In genomic region chr5:34243062-34243461, GRCm38 (mm10) we compare ENCODE assay signal across 12 mouse cellular contexts. TPM values are rescaled to one million over a fixed set of nuclear protein-coding genes. Genes with fewer than 3 reads are reported as not detected.
DNase-seq lines count a peak whose midpoint lies in the region; ATAC-seq and TF ChIP-seq lines count a peak whose summit lies in the region.
"Had no signal": no experiment of that assay in that cellular context is flagged by ENCODE, and none has a peak within 500 bp of the region (broad histone marks: within the 10 kb centered on the region; RNA-seq: fewer than 3 reads in every experiment).

No protein-coding gene starts in this region.

- peak overlapping the region; percentile 71; the same call in 1 of the 2 replicates for H3K27ac ChIP-seq in heart, embryonic 10.5 days
- no peak overlapping the region for H3K27ac ChIP-seq in limb, embryonic 12.5 days
- H3K27ac ChIP-seq in limb, embryonic 10.5 days = no peak overlapping the region
- H3K27ac ChIP-seq in bone marrow macrophage, adult 2 months (ENCODE audit: insufficient read depth, low read depth, low read length) = peak overlapping the region; percentile 99
- no peak overlapping the region for H3K27ac ChIP-seq in embryonic facial prominence, embryonic 15.5 days (replicated peaks)

- H3K4me1 ChIP-seq in heart, embryonic 10.5 days = peaks cover 26% of the 10 kb centered on the region
- no peaks in the 10 kb centered on the region for H3K4me1 ChIP-seq in limb, embryonic 12.5 days (replicated peaks)
- H3K4me1 ChIP-seq in limb, embryonic 10.5 days = peaks cover 19% of the 10 kb centered on the region; the same call in 1 of the 2 replicates
- peaks cover 54% of the 10 kb centered on the region for H3K4me1 ChIP-seq in bone marrow macrophage, adult 2 months (ENCODE audit: control insufficient read depth, insufficient read depth, low read length)
- peaks cover 12% of the 10 kb centered on the region for H3K4me1 ChIP-seq in embryonic facial prominence, embryonic 15.5 days

- no peak overlapping the region for H3K4me2 ChIP-seq in limb, embryonic 12.5 days
- no peak overlapping the region; the same call in 1 of the 2 replicates for H3K4me2 ChIP-seq in embryonic facial prominence, embryonic 15.5 days (replicated peaks)

- H3K9me3 ChIP-seq in heart, embryonic 10.5 days = no peaks in the 10 kb centered on the region
- no peaks in the 10 kb centered on the region for H3K9me3 ChIP-seq in limb, embryonic 12.5 days
- no peaks in the 10 kb centered on the region for H3K9me3 ChIP-seq in limb, embryonic 10.5 days (replicated peaks)
- H3K9me3 ChIP-seq in embryonic facial prominence, embryonic 15.5 days (replicated peaks) = no peaks in the 10 kb centered on the region

- H3K27me3 ChIP-seq in heart, embryonic 10.5 days (ENCODE audit: insufficient read depth, poor library complexity, severe bottlenecking) = peaks cover 5% of the 10 kb centered on the region
- no peaks in the 10 kb centered on the region for H3K27me3 ChIP-seq in limb, embryonic 12.5 days
- H3K27me3 ChIP-seq in limb, embryonic 10.5 days (ENCODE audit: low read depth, poor library complexity, severe bottlenecking) = no peaks in the 10 kb centered on the region
- no peaks in the 10 kb centered on the region for H3K27me3 ChIP-seq in embryonic facial prominence, embryonic 15.5 days
- H3K27me3 ChIP-seq: CH12.LX had no signal

- 0 out of 2 replicates have a peak, but pooled peaks have one; percentile 20 for ATAC-seq in limb, embryonic 12.5 days (ENCODE audit: insufficient number of reproducible peaks, insufficient read depth, low FRiP score, low TSS enrichment, low read depth)
- peak; percentile 34; the same call in 1 of the 2 replicates for ATAC-seq in embryonic facial prominence, embryonic 15.5 days (ENCODE audit: insufficient number of reproducible peaks, low FRiP score, low TSS enrichment, low read depth)
- ATAC-seq: intestine, embryonic 16.5 days had no signal

- H3K4me3 ChIP-seq in heart, embryonic 10.5 days = peak overlapping the region; percentile 35
- H3K4me3 ChIP-seq in limb, embryonic 12.5 days (replicated peaks) = no peak overlapping the region
- no peak overlapping the region for H3K4me3 ChIP-seq in limb, embryonic 10.5 days
- peak overlapping the region; percentile 27 for H3K4me3 ChIP-seq in bone marrow macrophage, adult 2 months (ENCODE audit: insufficient read depth, low read length)
- no peak overlapping the region for H3K4me3 ChIP-seq in embryonic facial prominence, embryonic 15.5 days (replicated peaks)

- TF ChIP-seq POLR2A in bone marrow macrophage, adult 2 months (IDR thresholded peaks at IDR 0.05; ENCODE audit: borderline replicate concordance, low read depth, low read length) = no peak

- no peaks in the 10 kb centered on the region for H3K36me3 ChIP-seq in heart, embryonic 10.5 days
- H3K36me3 ChIP-seq in limb, embryonic 12.5 days = no peaks in the 10 kb centered on the region
- H3K36me3 ChIP-seq in limb, embryonic 10.5 days = no peaks in the 10 kb centered on the region
- no peaks in the 10 kb centered on the region for H3K36me3 ChIP-seq in embryonic facial prominence, embryonic 15.5 days

- DNase-seq in heart, embryonic 10.5 days (ENCODE audit: low spot score) = no peak
- DNase-seq in heart, adult 8-10 months (ENCODE audit: low spot score) = no peak
- DNase-seq in limb, embryonic 10.5 days (ENCODE audit: low spot score) = no peak
- no peak for DNase-seq in adrenal gland, postnatal 10 days
- no peak for DNase-seq in layer of hippocampus, adult 11-12 months (ENCODE audit: low spot score)
- DNase-seq: cerebellum, adult 11 months had no signal

- TF ChIP-seq CTCF in bone marrow macrophage, adult 2 months (IDR thresholded peaks at IDR 0.05; ENCODE audit: low read depth, low read length) = no peak

- H3K9ac ChIP-seq in limb, embryonic 12.5 days (replicated peaks) = no peak overlapping the region
- no peak overlapping the region for H3K9ac ChIP-seq in embryonic facial prominence, embryonic 15.5 days

- 74% methylated on average over 5 of the region's 5 CpGs for WGBS in heart, embryonic 10.5 days
- WGBS in limb, embryonic 12.5 days = 88% methylated on average over 5 of the region's 5 CpGs
- WGBS in limb, embryonic 10.5 days = 94% methylated on average over 5 of the region's 5 CpGs
- WGBS in embryonic facial prominence, embryonic 15.5 days = 82% methylated on average over 5 of the region's 5 CpGs

RNA-seq across cellular contexts. Expression of gene Zfyve28, which starts 45.2 kb away (rescaled TPM):
- polyA plus RNA-seq in heart, embryonic 10.5 days (2016; fragmentation: Nextera tagmentation; extraction: Ambion mirVana) = 0.52 and 0.93 TPM in 2 replicates
- total RNA-seq in heart, adult 8-10 months (2022) = 1 to 10 TPM in 2 of 4 experiments, under 1 TPM in 2; 0.57 to 1.1 (median 1.0) TPM
- 1.4 and 2.0 TPM in 2 replicates for polyA plus RNA-seq in limb, embryonic 12.5 days (2016; fragmentation: Nextera tagmentation; extraction: Ambion mirVana)
- 0.62 and 0.76 TPM in 2 replicates for polyA plus RNA-seq in limb, embryonic 10.5 days (2016; fragmentation: Nextera tagmentation; extraction: Ambion mirVana)
- polyA plus RNA-seq in bone marrow macrophage, adult 2 months (2012; ENCODE audit: insufficient read depth, insufficient read length, missing spikeins) = 41.2 and 50.9 TPM in 2 replicates
- polyA plus RNA-seq in embryonic facial prominence, embryonic 15.5 days (2015; fragmentation: Nextera tagmentation; extraction: Ambion mirVana) = 0.84 and 1.2 TPM in 2 replicates
- 1 to 10 TPM; 1.2 to 1.8 TPM for total RNA-seq in adrenal gland, postnatal 10 days (2021)

RNA-seq across cellular contexts. Expression of gene Cfap99, which starts 45.3 kb away (rescaled TPM):
- polyA plus RNA-seq in heart, embryonic 10.5 days (2016; fragmentation: Nextera tagmentation; extraction: Ambion mirVana) = 0.12 TPM in 1 of 2 replicates, not detected in the other
- total RNA-seq in heart, adult 8-10 months (2022) = not detected
- polyA plus RNA-seq in limb, embryonic 12.5 days (2016; fragmentation: Nextera tagmentation; extraction: Ambion mirVana) = not detected in 2 replicates
- polyA plus RNA-seq in limb, embryonic 10.5 days (2016; fragmentation: Nextera tagmentation; extraction: Ambion mirVana) = not detected in 2 replicates
- not detected in 2 replicates for polyA plus RNA-seq in bone marrow macrophage, adult 2 months (2012; ENCODE audit: insufficient read depth, insufficient read length, missing spikeins)
- polyA plus RNA-seq in embryonic facial prominence, embryonic 15.5 days (2015; fragmentation: Nextera tagmentation; extraction: Ambion mirVana) = 0.35 and 0.88 TPM in 2 replicates
- not detected for total RNA-seq in adrenal gland, postnatal 10 days (2021)
- total RNA-seq: adrenal gland, postnatal 14 days; CH12.LX had no signal
- polyA plus RNA-seq: intestine, embryonic 16.5 days had no signal

RNA-seq across cellular contexts. Expression of gene Mxd4, which starts 55.5 kb away (rescaled TPM):
- 21.6 and 22.5 TPM in 2 replicates for polyA plus RNA-seq in heart, embryonic 10.5 days (2016; fragmentation: Nextera tagmentation; extraction: Ambion mirVana)
- 10 to 100 TPM; 51.9 to 65.0 (median 59.6) TPM for total RNA-seq in heart, adult 8-10 months (2022)
- 29.3 and 35.9 TPM in 2 replicates for polyA plus RNA-seq in limb, embryonic 12.5 days (2016; fragmentation: Nextera tagmentation; extraction: Ambion mirVana)
- 13.2 and 25.3 TPM in 2 replicates for polyA plus RNA-seq in limb, embryonic 10.5 days (2016; fragmentation: Nextera tagmentation; extraction: Ambion mirVana)
- 112 and 116 TPM in 2 replicates for polyA plus RNA-seq in bone marrow macrophage, adult 2 months (2012; ENCODE audit: insufficient read depth, insufficient read length, missing spikeins)
- 43.1 and 50.0 TPM in 2 replicates for polyA plus RNA-seq in embryonic facial prominence, embryonic 15.5 days (2015; fragmentation: Nextera tagmentation; extraction: Ambion mirVana)
- total RNA-seq in adrenal gland, postnatal 10 days (2021) = 100 to 1,000 TPM; 140 to 144 TPM

Comparison
In these comparisons a context has a peak if more than half of its experiments do, and no peak if none do; other contexts are left out.
1. H3K27ac ChIP-seq: peak in heart, embryonic 10.5 days (single experiment) and bone marrow macrophage, adult 2 months (single experiment); none in limb, embryonic 12.5 days (single experiment), limb, embryonic 10.5 days (single experiment) and embryonic facial prominence, embryonic 15.5 days (single experiment).
2. H3K4me3 ChIP-seq: peak in heart, embryonic 10.5 days (single experiment) and bone marrow macrophage, adult 2 months (single experiment); none in limb, embryonic 12.5 days (single experiment), limb, embryonic 10.5 days (single experiment) and embryonic facial prominence, embryonic 15.5 days (single experiment).
3. RNA of gene Zfyve28, which starts 45.2 kb away (polyA plus RNA-seq): 41.2 to 50.9 TPM in bone marrow macrophage, adult 2 months; 1.4 to 2.0 TPM in limb, embryonic 12.5 days, 0.84 to 1.2 TPM in embryonic facial prominence, embryonic 15.5 days, 0.52 to 0.93 TPM in heart, embryonic 10.5 days and 0.62 to 0.76 TPM in limb, embryonic 10.5 days; every median in the first group is over 10 times any median in the second.